Mouse (Mus musculus): ENCODE measurements around the gene Zfp979. TPM values are rescaled to one million over a fixed set of nuclear protein-coding genes. Genes with fewer than 3 reads are reported as not detected.

Zfp979 gene
- polyA plus RNA-seq, 1 experiment from 2014 or later = 3.2 TPM

Other genes starting within 250 kb of the Zfp979 start
- gene Zfp982, start 150.1 kb downstream of the Zfp979 start, polyA plus RNA-seq (2014; fragmentation: Nextera tagmentation; extraction: Ambion mirVana) = 6.5 and 8.1 TPM in 2 replicates
- gene Gm16503, start 102.3 kb downstream of the Zfp979 start, polyA plus RNA-seq (2014; fragmentation: Nextera tagmentation; extraction: Ambion mirVana) = 0.22 and 0.34 TPM in 2 replicates
- 0.17 TPM in 1 of 2 replicates, not detected in the other for gene Zfp985, start 89.2 kb downstream of the Zfp979 start, polyA plus RNA-seq (2014; fragmentation: Nextera tagmentation; extraction: Ambion mirVana)
- not detected in 2 replicates for gene Zfp534, start 60.0 kb upstream of the Zfp979 start, polyA plus RNA-seq (2014; fragmentation: Nextera tagmentation; extraction: Ambion mirVana)
- gene Zfp984, start 167.3 kb upstream of the Zfp979 start, polyA plus RNA-seq (2014; fragmentation: Nextera tagmentation; extraction: Ambion mirVana) = 7.9 and 8.6 TPM in 2 replicates
- 5.5 and 7.3 TPM in 2 replicates for gene Zfp933, start 205.9 kb upstream of the Zfp979 start, polyA plus RNA-seq (2014; fragmentation: Nextera tagmentation; extraction: Ambion mirVana)
- 32.9 and 36.7 TPM in 2 replicates for gene Miip, start 226.3 kb upstream of the Zfp979 start, polyA plus RNA-seq (2014; fragmentation: Nextera tagmentation; extraction: Ambion mirVana)
- gene Fv1, start 226.5 kb upstream of the Zfp979 start, polyA plus RNA-seq (2014; fragmentation: Nextera tagmentation; extraction: Ambion mirVana) = 11.8 and 15.3 TPM in 2 replicates

Data from hindbrain, embryonic 11.5 days (tissue).